27 mouse cellular contexts compared by ENCODE assay signal in genomic region chr1:136909494-136910037, GRCm38 (mm10). TPM values are rescaled to one million over a fixed set of nuclear protein-coding genes. Genes with fewer than 3 reads are reported as not detected.
"Had no signal": no experiment of that assay in that cellular context is flagged by ENCODE, and none has a peak within 500 bp of the region (broad histone marks: within the 10 kb centered on the region; RNA-seq: fewer than 3 reads in every experiment).

No protein-coding gene starts in this region.

- H3K4me2 ChIP-seq: limb, embryonic 12.5 days; limb, embryonic 15.5 days; liver, embryonic 12.5 days; midbrain, embryonic 13.5 days; neural tube, embryonic 13.5 days had no signal

- H3K36me3 ChIP-seq: limb, embryonic 12.5 days; limb, embryonic 15.5 days; liver, embryonic 12.5 days; liver, embryonic 15.5 days; midbrain, embryonic 10.5 days; midbrain, embryonic 13.5 days; neural tube, embryonic 13.5 days had no signal

- H3K4me1 ChIP-seq: limb, embryonic 12.5 days; limb, embryonic 15.5 days; liver, embryonic 15.5 days had no signal

- H3K27ac ChIP-seq: limb, embryonic 12.5 days; limb, embryonic 15.5 days; liver, embryonic 12.5 days; liver, embryonic 15.5 days; macrophage; midbrain, embryonic 10.5 days; midbrain, embryonic 13.5 days; neural tube, embryonic 13.5 days; stomach, postnatal 0 days had no signal

- ATAC-seq: liver, embryonic 12.5 days; midbrain, embryonic 13.5 days; midbrain, embryonic 16.5 days had no signal

- H3K9me3 ChIP-seq: limb, embryonic 12.5 days; limb, embryonic 15.5 days; liver, embryonic 12.5 days; liver, embryonic 15.5 days; midbrain, embryonic 10.5 days; midbrain, embryonic 13.5 days; neural tube, embryonic 13.5 days had no signal

- H3K27me3 ChIP-seq: limb, embryonic 12.5 days; limb, embryonic 15.5 days; liver, embryonic 12.5 days; liver, embryonic 15.5 days; midbrain, embryonic 13.5 days; neural tube, embryonic 13.5 days had no signal

- H3K9ac ChIP-seq: limb, embryonic 12.5 days; limb, embryonic 15.5 days; liver, embryonic 12.5 days; liver, embryonic 15.5 days; midbrain, embryonic 13.5 days; neural tube, embryonic 13.5 days had no signal

- DNase-seq: kidney, adult 9 months; kidney, postnatal 14 days; kidney, postnatal 4 days; left cerebral cortex, postnatal 4 days; lung, adult 2 months; right cerebral cortex, adult 18-20 months; right cerebral cortex, postnatal 14 days; right cerebral cortex, postnatal 4 days; thymus, adult 2 months; thymus, postnatal 14 days; thymus, postnatal 4 days had no signal

- H3K4me3 ChIP-seq: limb, embryonic 12.5 days; limb, embryonic 15.5 days; liver, embryonic 12.5 days; liver, embryonic 15.5 days; midbrain, embryonic 10.5 days; midbrain, embryonic 13.5 days; myocyte; neural tube, embryonic 13.5 days had no signal

RNA-seq across cellular contexts. Expression of gene Nr5a2, which starts 50.7 kb away (rescaled TPM):
- total RNA-seq: layer of hippocampus, adult 18-20 months; layer of hippocampus, postnatal 14 days; megakaryocyte, adult 5-6 weeks; monocyte, adult 5-6 weeks; neutrophil, adult 5-6 weeks had no signal
- polyA plus RNA-seq: macrophage, myocyte had no signal
